25 mouse cellular contexts compared by ENCODE assay signal in the genomic region with DNA sequence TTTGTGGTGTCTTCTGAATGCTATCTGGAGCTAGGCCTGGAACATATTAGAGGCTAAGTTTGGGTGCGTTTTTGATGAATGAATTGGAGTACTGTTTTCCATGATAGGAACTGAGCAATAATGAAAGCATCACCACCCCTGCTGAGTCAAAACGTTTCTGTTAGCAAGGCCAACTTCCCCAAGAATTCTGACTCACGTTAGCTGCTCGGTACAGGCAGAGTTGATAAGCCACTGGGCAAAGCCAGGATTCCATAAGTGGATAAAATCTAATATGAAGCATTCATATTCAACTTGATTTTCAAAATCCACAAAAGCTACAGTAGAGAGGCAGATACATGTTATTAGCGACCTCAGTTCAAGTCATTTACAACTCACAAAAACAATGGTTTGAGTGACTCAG.
"Had no signal": no experiment of that assay in that cellular context is flagged by ENCODE, and none has a peak within 500 bp of the region (broad histone marks: within the 10 kb centered on the region; RNA-seq: fewer than 3 reads in every experiment).

No protein-coding gene starts in this region.

- H3K4me1 ChIP-seq: heart, embryonic 12.5 days; hindbrain, embryonic 10.5 days; hindbrain, embryonic 12.5 days; kidney, embryonic 15.5 days; limb, embryonic 10.5 days; limb, embryonic 12.5 days; liver, embryonic 13.5 days; liver, embryonic 15.5 days had no signal

- H3K27ac ChIP-seq: heart, adult 2 months; hindbrain, embryonic 10.5 days; hindbrain, embryonic 12.5 days; hindbrain, embryonic 14.5 days; kidney, embryonic 15.5 days; kidney, postnatal 0 days; layer of hippocampus, adult 2 months; left cerebral cortex, adult 2 months; limb, embryonic 10.5 days; limb, embryonic 12.5 days; liver, embryonic 13.5 days; liver, embryonic 15.5 days had no signal

- H3K9ac ChIP-seq: heart, embryonic 12.5 days; hindbrain, embryonic 12.5 days; hindbrain, embryonic 14.5 days; kidney, embryonic 15.5 days; limb, embryonic 12.5 days; liver, embryonic 13.5 days; liver, embryonic 15.5 days had no signal

- DNase-seq: gastrocnemius, postnatal 14 days; gastrocnemius, postnatal 36 days; heart, adult 2 months; heart, postnatal 10 days; heart, postnatal 4 days; kidney, adult 11 months; kidney, adult 2 months; kidney, adult 9 months; kidney, postnatal 14 days; kidney, postnatal 36 days; liver; liver, embryonic 13.5 days had no signal

- H3K36me3 ChIP-seq: heart, embryonic 12.5 days; hindbrain, embryonic 10.5 days; hindbrain, embryonic 12.5 days; kidney, embryonic 15.5 days; limb, embryonic 10.5 days; limb, embryonic 12.5 days; liver, embryonic 13.5 days; liver, embryonic 15.5 days had no signal

- H3K9me3 ChIP-seq: hindbrain, embryonic 10.5 days; hindbrain, embryonic 12.5 days; kidney, embryonic 15.5 days; limb, embryonic 10.5 days; limb, embryonic 12.5 days; liver, embryonic 13.5 days; liver, embryonic 15.5 days had no signal

- H3K4me3 ChIP-seq: heart, adult 2 months; heart, embryonic 12.5 days; hindbrain, embryonic 10.5 days; hindbrain, embryonic 12.5 days; kidney, embryonic 15.5 days; layer of hippocampus, adult 2 months; left cerebral cortex, adult 2 months; limb, embryonic 10.5 days; limb, embryonic 12.5 days; liver, embryonic 13.5 days; liver, embryonic 15.5 days had no signal

- ATAC-seq: hindbrain, embryonic 16.5 days; inflammation-experienced regulatory T-cells, adult 6 months had no signal

- H3K4me2 ChIP-seq: heart, embryonic 12.5 days; hindbrain, embryonic 12.5 days; hindbrain, embryonic 14.5 days; kidney, embryonic 15.5 days; limb, embryonic 12.5 days; liver, embryonic 13.5 days; liver, embryonic 15.5 days had no signal

- H3K27me3 ChIP-seq: heart, embryonic 12.5 days; hindbrain, embryonic 12.5 days; kidney, embryonic 15.5 days; limb, embryonic 12.5 days; liver, embryonic 13.5 days; liver, embryonic 15.5 days had no signal
